Mouse (Mus musculus) regulatory T cell (primary cell): Measurements from ENCODE around the gene Zfp618.

Source experiments
- in situ Hi-C: fragments of 300-600 bp; cut with MboI, MseI; formaldehyde crosslinking; loops from one replicate; pipeline ENCODE4 v1.15.1; 2025; ENCODE audit warnings: high pct_unique_total_duplicates

The Zfp618 gene

GRCm38 (mm10) chr4:63155596-63155995, 190.2 kb downstream of the Zfp618 start:
- in situ Hi-C loops = no loop called here

DNA sequence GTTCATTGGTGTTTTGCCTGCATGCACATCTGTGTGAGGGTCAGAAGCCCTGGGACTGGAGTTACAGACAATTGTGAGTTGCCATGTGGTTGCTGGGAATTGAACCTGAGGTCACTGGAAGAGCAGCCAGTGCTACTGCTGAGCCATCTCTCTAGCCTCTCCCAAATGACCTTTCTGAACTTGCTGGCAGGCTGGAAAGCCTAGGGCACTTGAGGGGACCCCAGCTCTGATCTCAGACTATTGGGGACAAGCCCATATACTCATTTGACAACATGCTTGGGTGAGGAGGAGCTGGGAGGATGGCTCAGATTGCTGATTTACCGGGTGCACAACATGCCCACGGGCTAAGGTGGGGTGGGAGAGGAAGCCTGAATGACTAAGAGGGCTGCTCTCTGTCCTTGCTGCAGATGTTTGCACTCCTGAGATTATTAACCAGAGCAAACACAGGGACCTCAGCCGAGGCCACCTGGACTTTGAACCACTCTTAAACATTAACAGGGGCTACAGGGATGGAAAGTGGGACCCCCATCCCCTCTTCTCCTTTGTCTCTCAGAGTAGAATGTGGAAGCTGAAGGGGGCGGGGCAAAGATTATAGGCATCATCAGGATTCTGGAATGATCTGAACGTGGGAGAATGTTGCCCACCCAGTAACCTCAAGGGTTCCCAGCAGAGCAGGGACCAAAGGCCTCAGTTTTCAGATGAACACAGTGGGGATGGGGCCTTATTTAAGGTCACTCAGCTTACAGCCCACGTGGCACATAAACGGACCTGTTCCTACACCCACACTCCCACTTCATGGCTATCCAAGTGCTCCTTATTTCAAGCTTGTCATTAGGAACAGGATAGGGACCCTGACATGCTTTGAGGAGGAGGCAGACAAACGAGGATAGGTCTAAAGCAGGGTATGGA, 191.6 kb downstream of the Zfp618 start:
- in situ Hi-C loops = no loop called here

- in situ Hi-C loops = no loop called here
These were observed 192.8 kb downstream of the Zfp618 start for GRCm38 (mm10) chr4:63158192-63158591.

GRCm38 (mm10) chr4:63158961-63159592, 193.7 kb downstream of the Zfp618 start:
- in situ Hi-C loops = no loop called here

GRCm38 (mm10) chr4:63165636-63166035, 200.3 kb downstream of the Zfp618 start:
- in situ Hi-C loops = no loop called here

GRCm38 (mm10) chr4:63166323-63166722, 200.9 kb downstream of the Zfp618 start:
- in situ Hi-C loops = no loop called here

- in situ Hi-C loops = no loop called here
These were observed 204.7 kb downstream of the Zfp618 start for GRCm38 (mm10) chr4:63170061-63170460.

GRCm38 (mm10) chr4:63171122-63171521, 205.7 kb downstream of the Zfp618 start:
- in situ Hi-C loops = no loop called here

GRCm38 (mm10) chr4:63171969-63172685, 206.8 kb downstream of the Zfp618 start, which contains the start of gene Kif12:
TSS of gene Kif12 (minus strand) at chr4:63172131.
- in situ Hi-C loops = no loop called here

DNA sequence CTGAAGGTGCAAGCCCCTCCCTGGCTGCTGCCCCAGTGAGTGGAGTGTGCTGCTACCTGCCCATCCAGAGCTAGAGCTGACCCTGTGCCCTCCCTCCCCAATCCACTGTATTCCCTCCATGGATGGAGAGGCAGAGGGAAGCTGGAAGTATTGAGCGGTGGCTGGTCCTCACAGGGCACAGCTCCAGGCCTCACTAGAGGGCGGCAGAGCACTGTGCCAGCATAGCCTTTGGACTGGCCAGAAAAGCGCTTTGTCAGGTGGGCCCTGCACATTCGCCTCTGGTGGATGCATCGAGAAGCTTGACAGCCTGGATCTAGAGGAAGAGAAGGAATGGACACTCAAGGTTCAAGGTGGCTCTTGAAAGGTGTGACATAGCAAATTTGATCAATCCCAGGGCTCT, 216.2 kb downstream of the Zfp618 start:
- in situ Hi-C loops = no loop called here

DNA sequence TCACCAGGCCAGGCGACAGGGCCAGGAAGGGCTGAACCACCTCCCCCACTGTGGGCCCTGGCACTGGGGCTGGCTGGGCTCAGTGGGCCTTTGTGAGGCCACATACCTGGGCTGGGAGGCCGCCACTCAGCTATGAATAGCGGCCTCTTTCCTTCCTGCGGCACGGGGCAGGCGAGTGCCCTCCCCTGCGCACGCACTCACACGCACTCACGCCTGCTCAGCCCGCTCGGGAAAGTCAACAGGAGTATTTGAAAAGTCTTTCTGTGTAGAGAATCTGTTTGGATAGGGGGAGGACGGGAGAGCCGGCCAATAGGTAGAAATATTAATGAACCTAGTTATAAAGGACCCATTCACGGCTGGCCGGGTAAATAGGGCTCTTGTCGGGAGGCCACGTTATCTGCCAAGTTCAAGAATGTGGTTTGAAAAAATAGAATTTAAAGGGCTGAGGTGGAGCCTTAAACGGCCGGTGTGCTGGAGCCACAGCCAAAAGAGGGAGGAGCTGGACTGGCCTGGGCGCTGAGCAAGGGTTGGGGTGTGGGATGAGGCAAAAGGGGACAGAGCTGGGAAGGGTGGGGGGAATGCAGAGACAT, 221.0 kb downstream of the Zfp618 start:
- in situ Hi-C loops = no loop called here
